Mouse (Mus musculus): ENCODE measurements around the gene Mpz. TPM values are rescaled to one million over a fixed set of nuclear protein-coding genes. Genes with fewer than 3 reads are reported as not detected.

Mpz gene
- polyA plus RNA-seq, 1 experiment: 1.2 TPM

DNA sequence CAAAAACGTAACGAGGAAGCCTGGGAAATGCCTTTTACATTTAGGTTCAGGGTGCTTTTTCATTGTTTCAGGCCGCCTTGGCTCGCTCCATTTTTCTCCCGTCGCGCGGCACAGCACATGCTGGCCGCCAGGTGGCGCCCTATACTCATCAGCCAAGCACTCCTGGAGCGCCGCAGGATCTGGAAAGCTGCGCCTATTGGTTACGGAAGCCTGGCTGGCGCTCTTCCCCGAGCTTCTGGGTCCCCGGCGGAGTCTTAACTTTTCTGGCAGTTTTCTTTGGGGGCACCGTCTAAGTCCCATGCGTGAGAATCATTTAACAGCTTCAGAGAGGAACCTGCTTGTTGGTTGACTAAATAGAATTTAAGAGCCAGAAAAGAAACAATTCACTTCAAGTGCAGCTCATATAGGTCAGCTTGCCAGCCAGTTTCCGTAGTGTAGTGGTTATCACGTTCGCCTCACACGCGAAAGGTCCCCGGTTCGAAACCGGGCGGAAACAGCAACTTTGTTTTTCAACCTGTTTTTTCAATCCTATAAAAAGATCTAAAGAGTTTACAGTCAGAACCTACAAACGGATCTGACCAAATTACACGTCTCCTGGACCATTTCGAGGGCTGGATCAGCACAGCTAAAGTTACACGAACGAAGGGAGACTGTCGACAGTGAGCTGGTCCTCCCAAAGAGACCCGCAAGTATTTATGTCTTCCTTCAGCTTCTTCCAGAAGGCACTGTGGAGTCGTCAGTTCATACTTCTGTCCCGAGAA lies 39.3 kb upstream of the Mpz start:
- TF ChIP-seq CTCF (IDR thresholded peaks at IDR 0.05; ENCODE audit: borderline replicate concordance, insufficient read depth, low read length): peak; percentile 81
- TF ChIP-seq POLR2A (IDR thresholded peaks at IDR 0.05; ENCODE audit: low read depth, low read length): no peak
- Histone ChIP-seq H3K4me3 (ENCODE audit: insufficient read depth, low read length) (peak overlapping the region; percentile 67), H3K4me1 (ENCODE audit: control insufficient read depth, insufficient read depth, low read length) (no peaks in the 10 kb centered on the region), H3K27ac (ENCODE audit: insufficient read depth, low read length) (peak overlapping the region; percentile 70)

DNA sequence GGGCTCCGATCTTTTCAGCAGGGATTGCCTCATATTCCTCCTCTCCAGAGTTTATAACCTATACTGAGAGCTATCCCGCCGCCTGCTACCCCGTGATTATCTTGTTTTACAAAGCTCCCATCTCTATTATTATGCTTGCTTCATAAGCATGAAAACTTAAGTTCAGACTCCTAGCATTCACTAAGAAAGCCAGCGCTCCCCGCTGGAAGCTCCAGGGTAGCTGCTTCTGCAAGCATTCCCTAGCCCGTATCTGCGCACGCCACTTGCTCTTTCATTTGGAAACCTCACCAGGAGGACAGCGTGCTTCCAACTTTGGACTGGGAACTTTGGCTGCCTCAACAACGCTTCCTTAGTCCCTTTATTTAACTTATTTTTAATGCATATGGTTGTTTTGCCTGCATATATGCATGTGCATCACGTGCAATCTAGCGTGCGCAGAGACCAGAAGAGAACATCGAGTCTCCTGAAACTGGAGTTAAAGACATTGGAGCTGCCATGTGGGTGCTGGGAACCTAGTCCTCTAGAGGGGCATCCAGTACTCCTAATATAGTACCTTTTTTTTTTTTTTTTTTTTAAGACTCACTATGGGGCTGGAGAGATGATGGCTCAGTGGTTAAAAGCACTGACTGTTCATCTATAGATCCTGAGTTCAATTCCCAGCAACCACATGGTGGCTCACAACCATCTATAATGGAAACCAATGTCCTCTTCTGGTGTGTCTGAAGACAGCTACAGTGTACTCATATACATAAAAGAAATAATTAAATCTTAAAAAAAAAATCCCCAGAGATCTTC lies 38.5 kb upstream of the Mpz start:
- peak overlapping the region; percentile 47 for H3K4me3 ChIP-seq (ENCODE audit: insufficient read depth, low read length)
- peak overlapping the region; percentile 70 for H3K27ac ChIP-seq (ENCODE audit: insufficient read depth, low read length)
- TF ChIP-seq CTCF (IDR thresholded peaks at IDR 0.05; ENCODE audit: borderline replicate concordance, insufficient read depth, low read length) (no peak), POLR2A (IDR thresholded peaks at IDR 0.05; ENCODE audit: low read depth, low read length) (no peak)
- H3K4me1 ChIP-seq (ENCODE audit: control insufficient read depth, insufficient read depth, low read length): no peaks in the 10 kb centered on the region

DNA sequence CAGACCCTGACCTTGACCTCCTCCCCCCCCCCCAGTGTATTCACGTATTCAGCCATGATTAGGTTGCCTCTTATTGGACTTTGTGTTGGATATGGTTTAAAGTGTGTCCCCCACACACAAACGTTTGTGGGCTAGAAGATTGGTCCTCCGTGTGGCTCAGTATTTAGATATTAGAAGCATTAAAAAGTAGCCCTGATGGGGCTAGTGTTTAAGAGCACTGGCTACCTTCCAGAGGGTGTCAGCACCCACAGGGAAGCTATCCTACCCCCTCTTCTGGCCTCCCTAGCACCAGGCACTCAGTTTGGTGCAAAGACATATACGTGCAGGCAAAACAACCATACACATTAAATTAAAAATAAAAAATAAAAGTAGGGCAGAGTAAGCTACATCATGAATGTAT lies 37.5 kb upstream of the Mpz start:
- no peak overlapping the region for H3K4me3 ChIP-seq (ENCODE audit: insufficient read depth, low read length)
- TF ChIP-seq POLR2A (IDR thresholded peaks at IDR 0.05; ENCODE audit: low read depth, low read length): no peak
- TF ChIP-seq CTCF (IDR thresholded peaks at IDR 0.05; ENCODE audit: borderline replicate concordance, insufficient read depth, low read length): no peak

DNA sequence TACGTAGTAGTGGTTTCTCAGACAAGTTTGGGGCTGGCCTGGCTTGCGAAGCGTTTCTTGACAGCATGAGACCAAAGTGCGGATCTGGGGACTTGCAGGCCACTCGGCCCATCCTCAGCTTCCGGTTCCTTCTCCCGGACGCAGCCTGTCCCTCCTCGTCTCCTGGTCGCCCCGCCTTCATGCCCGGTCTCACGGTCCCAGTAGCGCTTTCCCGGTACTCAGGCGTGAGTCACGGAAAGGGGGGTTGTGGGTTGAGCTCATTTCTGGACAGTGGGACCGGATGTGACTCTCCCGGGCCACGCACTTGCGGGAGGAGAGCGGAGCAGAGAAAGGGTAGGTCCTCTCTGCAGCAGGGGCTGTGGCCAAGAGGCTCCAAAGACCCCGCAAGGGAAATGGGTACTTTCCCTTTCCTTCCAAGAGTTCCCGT lies 36.6 kb upstream of the Mpz start, which contains the start of gene Cfap126:
Cfap126 (plus strand) TSS at position 46 of the 427 bp plus-strand sequence.
- Histone ChIP-seq H3K27ac (ENCODE audit: insufficient read depth, low read length) (peak within 1 kb of the TSS; percentile 95), H3K4me3 (ENCODE audit: insufficient read depth, low read length) (peak within 1 kb of the TSS; percentile 20), H3K4me1 (ENCODE audit: control insufficient read depth, insufficient read depth, low read length) (no peaks in the 10 kb centered on the region)
- peak; percentile 74 for TF ChIP-seq POLR2A (IDR thresholded peaks at IDR 0.05; ENCODE audit: low read depth, low read length)
- no peak for TF ChIP-seq CTCF (IDR thresholded peaks at IDR 0.05; ENCODE audit: borderline replicate concordance, insufficient read depth, low read length)

More for the DNA sequence above, 37.5 kb upstream of the Mpz start:
- Histone ChIP-seq H3K27ac (ENCODE audit: insufficient read depth, low read length) (no peak overlapping the region; the same call in 1 of the 2 replicates), H3K4me1 (ENCODE audit: control insufficient read depth, insufficient read depth, low read length) (no peaks in the 10 kb centered on the region)

DNA sequence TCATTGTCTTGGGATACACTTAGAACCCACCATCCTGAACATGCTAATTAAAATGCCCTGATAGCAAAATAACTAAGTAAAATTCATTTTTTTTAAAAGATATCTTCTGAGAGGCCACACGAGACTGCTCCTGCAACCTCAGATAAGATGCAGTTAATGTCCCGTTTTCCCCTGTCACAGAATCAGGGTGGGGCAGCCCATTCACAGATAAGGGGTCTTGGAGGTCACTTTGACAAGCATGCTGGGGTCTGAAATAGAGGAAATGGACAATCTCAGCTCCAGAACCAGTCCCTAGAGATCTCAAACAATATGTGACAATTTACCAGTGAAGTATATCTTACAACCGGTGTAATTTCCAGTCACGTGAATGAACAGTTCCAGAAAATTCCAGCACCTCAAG lies 34.2 kb upstream of the Mpz start:
- H3K27ac ChIP-seq (ENCODE audit: insufficient read depth, low read length): no peak overlapping the region
- H3K4me1 ChIP-seq (ENCODE audit: control insufficient read depth, insufficient read depth, low read length): no peaks in the 10 kb centered on the region
- TF ChIP-seq CTCF (IDR thresholded peaks at IDR 0.05; ENCODE audit: borderline replicate concordance, insufficient read depth, low read length) (no peak), POLR2A (IDR thresholded peaks at IDR 0.05; ENCODE audit: low read depth, low read length) (no peak)
- no peak overlapping the region for H3K4me3 ChIP-seq (ENCODE audit: insufficient read depth, low read length)

DNA sequence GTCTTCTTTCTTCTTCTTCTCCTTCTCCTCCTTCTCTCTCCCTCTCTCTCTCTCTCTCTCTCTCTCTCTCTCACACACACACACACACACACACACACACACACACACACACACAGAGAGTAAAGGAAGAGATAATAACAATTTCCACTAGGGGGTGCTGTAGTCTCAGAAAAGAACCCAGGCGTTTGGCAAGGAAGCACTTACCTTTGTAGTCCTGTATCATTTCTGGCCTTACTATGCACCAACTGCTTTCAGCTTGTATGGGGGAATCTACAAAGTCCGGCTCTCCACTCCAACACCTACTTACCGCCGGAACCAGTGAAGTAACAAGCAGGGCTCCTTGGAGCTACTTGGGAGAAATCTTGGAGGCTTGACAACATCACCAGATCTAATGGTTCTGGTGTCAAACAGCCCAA lies 32.2 kb upstream of the Mpz start:
- Histone ChIP-seq H3K4me1 (ENCODE audit: control insufficient read depth, insufficient read depth, low read length) (no peaks in the 10 kb centered on the region), H3K4me3 (ENCODE audit: insufficient read depth, low read length) (no peak overlapping the region), H3K27ac (ENCODE audit: insufficient read depth, low read length) (no peak overlapping the region)
- no peak for TF ChIP-seq POLR2A (IDR thresholded peaks at IDR 0.05; ENCODE audit: low read depth, low read length)
- no peak for TF ChIP-seq CTCF (IDR thresholded peaks at IDR 0.05; ENCODE audit: borderline replicate concordance, insufficient read depth, low read length)

DNA sequence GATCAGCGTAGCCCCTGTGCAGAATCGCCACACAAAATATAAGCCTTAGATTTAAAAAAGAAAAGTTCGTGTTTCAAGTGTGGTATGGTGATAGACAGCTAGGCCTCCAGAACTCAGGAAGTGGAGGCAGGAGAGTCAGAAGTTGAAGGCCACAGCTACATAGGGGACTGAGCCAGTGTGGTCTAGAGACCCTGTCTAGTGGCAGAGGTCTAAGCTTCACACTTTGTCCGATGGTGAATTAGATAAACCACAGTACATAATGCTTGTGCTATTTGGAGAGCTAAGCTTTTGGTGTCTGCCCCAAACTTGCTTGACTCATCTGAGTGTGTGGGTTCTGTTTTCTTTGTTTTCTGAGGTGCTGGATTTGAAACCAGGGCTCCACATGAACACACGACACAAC lies 31.5 kb upstream of the Mpz start:
- no peak overlapping the region for H3K4me3 ChIP-seq (ENCODE audit: insufficient read depth, low read length)
- TF ChIP-seq POLR2A (IDR thresholded peaks at IDR 0.05; ENCODE audit: low read depth, low read length) (no peak), CTCF (IDR thresholded peaks at IDR 0.05; ENCODE audit: borderline replicate concordance, insufficient read depth, low read length) (no peak)
- no peak overlapping the region for H3K27ac ChIP-seq (ENCODE audit: insufficient read depth, low read length)
- H3K4me1 ChIP-seq (ENCODE audit: control insufficient read depth, insufficient read depth, low read length): no peaks in the 10 kb centered on the region

DNA sequence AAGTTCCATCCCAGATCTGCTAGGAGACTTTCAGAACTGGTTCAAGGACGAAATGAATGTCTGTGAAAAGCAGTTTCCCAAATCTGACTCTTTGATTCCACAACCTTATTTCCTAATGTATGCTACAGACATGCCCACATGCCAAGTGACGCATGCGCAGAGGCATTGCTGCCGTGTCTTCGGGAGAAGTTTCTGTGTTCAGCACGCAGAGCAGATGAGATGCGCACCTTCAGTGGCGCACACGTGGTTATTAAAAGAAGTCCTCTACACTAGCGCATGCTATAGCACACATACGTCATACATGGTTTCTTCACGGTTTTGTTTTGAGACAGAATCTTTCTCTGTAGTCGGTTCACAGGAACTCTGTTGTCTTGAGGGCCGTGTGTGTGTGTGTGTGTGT lies 31.1 kb upstream of the Mpz start:
- no peaks in the 10 kb centered on the region for H3K4me1 ChIP-seq (ENCODE audit: control insufficient read depth, insufficient read depth, low read length)
- no peak overlapping the region for H3K27ac ChIP-seq (ENCODE audit: insufficient read depth, low read length)
- TF ChIP-seq CTCF (IDR thresholded peaks at IDR 0.05; ENCODE audit: borderline replicate concordance, insufficient read depth, low read length): no peak
- TF ChIP-seq POLR2A (IDR thresholded peaks at IDR 0.05; ENCODE audit: low read depth, low read length): no peak
- H3K4me3 ChIP-seq (ENCODE audit: insufficient read depth, low read length): no peak overlapping the region

DNA sequence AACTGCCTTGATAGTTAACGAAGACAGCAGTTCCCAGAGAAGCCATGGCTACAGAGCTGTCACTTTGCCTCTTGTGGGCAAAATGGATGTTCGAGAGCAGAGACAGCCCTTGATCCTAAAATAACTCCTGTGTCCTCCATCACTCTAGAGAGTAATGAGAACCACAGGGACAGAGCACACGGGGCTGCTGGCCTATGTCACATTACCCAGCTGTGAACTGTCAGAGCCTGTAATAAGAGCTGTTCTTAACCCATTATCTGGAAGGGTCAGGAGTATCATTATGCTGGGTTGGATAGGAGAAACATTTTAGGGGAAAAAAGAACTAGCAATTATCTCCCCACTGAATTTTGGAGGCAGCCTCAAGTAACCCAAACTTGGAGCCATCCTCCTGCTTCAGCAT lies 29.6 kb upstream of the Mpz start:
- TF ChIP-seq CTCF (IDR thresholded peaks at IDR 0.05; ENCODE audit: borderline replicate concordance, insufficient read depth, low read length) (no peak), POLR2A (IDR thresholded peaks at IDR 0.05; ENCODE audit: low read depth, low read length) (no peak)
- Histone ChIP-seq H3K4me3 (ENCODE audit: insufficient read depth, low read length) (no peak overlapping the region), H3K4me1 (ENCODE audit: control insufficient read depth, insufficient read depth, low read length) (no peaks in the 10 kb centered on the region), H3K27ac (ENCODE audit: insufficient read depth, low read length) (no peak overlapping the region)

DNA sequence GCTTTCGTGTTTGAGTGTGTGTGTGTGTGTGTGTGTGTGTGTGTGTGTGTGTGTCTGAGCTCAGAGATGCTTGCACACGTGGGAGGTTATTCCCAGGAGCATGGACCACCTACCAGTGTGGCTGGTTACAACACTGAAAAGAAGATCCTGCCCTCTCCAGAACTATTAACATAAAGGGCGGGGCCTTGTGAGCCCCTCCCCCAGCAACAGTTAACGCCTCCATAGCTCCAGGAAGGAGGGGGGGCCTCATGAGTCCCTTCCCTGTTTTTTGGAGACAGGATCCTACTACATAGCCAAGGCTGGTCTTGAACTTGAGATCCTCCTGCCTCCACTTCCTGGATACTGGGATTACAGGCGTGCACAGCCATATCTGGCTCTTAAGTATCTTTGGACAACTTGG lies 28.7 kb upstream of the Mpz start:
- Histone ChIP-seq H3K4me3 (ENCODE audit: insufficient read depth, low read length) (no peak overlapping the region), H3K27ac (ENCODE audit: insufficient read depth, low read length) (no peak overlapping the region), H3K4me1 (ENCODE audit: control insufficient read depth, insufficient read depth, low read length) (no peaks in the 10 kb centered on the region)
- TF ChIP-seq POLR2A (IDR thresholded peaks at IDR 0.05; ENCODE audit: low read depth, low read length) (no peak), CTCF (IDR thresholded peaks at IDR 0.05; ENCODE audit: borderline replicate concordance, insufficient read depth, low read length) (no peak)

All from embryonic fibroblast, embryonic 13.5 days (primary cell).